Mouse (Mus musculus): Measurements from ENCODE around the gene Vps33b.
"Not testable (repeated sequence)": the region's sequence is repeated elsewhere in the genome, so short reads cannot be mapped to it uniquely, and the experiment has no call there.

Vps33b gene

DNA sequence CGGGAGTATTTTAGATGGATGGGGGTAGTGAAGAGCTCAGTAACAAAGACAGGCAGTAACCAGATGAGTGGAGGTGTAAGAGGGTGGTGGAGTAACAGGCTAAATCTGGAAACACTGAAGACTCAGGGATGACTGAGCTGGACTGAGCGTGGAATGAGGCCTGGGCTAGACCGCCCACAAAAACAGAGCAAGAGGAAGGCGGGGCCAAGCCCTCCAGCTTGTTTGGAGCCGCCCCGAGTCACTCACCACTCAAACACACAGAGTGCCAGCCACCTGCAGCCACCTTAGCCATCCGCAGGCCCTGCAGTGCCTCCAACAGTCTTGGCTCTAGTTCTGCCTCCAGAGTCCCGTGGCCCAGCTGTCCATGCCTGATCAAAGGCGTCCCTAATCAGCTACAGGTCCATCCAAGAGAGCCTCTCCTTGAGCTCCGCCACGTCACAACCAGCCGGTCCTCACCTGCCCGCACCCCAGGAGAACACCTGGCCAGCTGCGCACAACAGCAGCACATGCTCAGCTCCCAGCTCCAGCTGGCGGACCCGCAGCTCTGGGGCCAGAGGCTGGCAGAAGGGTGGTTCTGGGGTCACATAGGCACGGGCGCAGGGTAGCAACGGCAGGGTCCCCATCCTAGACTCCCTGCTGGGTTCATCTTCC lies 50.5 kb downstream of the Vps33b start:
- DNase-seq (ENCODE audit: low read depth, low spot score): no peak

DNA sequence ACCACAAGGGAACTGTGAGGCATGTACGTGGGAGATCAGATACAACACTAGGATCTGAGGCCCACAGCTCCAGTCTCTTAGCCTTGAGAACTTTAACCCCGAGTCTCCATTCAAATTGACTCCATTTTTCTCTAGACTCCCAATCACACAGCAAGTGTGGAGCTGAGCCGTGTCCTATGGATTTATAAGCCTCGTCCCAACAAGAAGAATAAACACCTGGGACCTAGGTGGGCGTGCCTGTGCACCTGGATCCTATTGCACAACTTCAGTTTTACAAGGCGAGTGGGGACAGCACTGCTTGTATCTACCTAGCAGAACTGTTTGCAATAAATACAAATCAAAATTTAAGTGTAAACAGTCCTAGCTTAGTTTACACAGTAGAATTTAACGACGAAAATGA lies 53.9 kb downstream of the Vps33b start:
- DNase-seq (ENCODE audit: low read depth, low spot score): no peak

DNA sequence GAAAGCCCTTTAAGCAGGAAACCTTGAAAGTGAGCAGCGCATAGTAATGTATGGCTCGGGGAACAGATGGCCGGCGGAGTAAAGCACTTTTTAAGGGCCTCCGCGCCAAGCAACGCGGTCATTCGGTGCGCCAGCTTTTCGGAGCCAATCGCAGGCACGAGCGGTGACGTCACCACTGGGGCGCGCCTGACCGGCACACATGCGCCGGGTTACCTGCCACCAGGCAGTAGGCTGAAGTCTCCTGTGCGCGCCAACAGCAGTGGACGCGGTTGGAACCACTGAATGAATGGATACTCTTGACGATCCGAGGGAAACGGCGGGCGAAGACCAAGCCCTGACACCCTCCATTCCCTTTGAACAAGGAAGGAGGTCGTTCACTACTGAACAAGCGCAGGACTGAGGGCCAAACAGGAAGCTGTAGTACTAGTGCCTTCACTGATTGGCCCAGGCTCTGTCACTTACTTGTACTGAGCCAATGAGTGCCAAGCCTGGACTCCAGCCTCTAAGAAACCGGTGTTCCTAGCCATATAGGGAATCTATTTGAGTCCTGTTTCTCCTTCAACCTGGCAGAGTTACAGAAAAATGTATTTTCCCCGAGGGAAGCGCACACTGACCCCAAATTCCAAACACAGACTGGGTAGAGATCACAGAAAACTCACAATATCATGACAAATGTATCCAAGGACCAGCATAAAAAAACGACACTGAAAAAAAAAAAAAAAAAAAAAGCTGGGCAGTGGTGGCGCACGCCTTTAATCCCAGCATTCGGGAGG lies 54.8 kb downstream of the Vps33b start, which contains the start of gene Rccd1:
TSS of gene Rccd1 (minus strand) at position 412 of the 773 bp plus-strand sequence.
- peak; percentile 95 for DNase-seq (ENCODE audit: low read depth, low spot score)

DNA sequence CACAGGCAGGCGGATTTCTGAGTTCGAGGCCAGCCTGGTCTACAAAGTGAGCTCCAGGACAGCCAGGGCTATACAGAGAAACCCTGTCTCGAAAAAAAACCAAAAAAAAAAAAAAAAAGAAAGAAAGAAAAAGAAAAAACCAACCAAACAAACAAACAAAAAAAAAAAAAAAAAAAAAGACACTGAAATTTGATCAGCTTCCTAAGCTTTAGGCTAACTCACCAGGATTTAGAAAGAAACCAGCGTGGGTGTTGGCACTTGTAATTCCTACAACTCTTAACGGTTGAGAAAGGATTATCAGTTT lies 55.3 kb downstream of the Vps33b start:
- DNase-seq (ENCODE audit: low read depth, low spot score): not testable (repeated sequence)

- DNase-seq (ENCODE audit: low read depth, low spot score): no peak
Measured at GRCm38 (mm10) chr7:80325292-80325868, 55.9 kb downstream of the Vps33b start.

DNA sequence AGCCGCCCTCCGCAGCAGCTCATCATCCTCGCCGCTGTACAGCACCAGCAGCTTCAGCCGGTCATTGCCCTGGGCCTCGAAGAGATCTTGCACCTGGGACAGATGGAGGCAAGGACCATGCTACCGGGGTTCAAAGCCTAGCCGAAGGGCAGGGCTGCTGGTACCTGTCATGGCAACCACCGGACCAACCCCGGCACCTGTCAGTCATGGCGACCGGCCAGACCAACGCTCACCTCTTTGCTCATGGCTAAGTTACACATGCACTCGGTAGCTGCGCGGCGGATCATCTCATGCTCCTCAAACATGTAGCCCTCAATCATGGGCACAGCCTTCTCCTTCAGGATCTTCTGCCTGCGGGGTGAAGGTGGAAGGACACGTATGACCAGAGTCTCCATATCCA lies 56.6 kb downstream of the Vps33b start:
- no peak for DNase-seq (ENCODE audit: low read depth, low spot score)

DNA sequence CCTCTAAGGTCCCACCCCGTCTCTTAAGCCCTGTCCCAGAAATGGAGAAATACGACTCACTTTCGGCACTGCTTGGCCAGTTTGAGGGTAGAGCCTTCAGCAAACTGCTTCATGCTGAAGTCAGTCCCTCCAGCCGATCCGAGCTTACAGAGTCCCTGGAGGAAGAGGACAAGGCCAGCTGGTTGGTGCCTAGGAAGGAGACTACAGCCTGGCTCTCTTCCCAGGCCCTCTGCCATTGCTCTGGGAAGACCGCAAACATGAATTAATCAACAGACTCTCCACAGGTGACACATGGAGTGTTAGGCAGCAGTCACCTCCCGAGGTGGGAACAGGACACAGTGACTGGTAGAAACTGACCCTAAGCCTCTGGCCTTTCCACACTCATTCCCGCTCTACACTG lies 60.8 kb downstream of the Vps33b start:
- no peak for DNase-seq (ENCODE audit: low read depth, low spot score)

GRCm38 (mm10) chr7:80331433-80331832 lies 62.0 kb downstream of the Vps33b start:
- DNase-seq (ENCODE audit: low read depth, low spot score): no peak

DNA sequence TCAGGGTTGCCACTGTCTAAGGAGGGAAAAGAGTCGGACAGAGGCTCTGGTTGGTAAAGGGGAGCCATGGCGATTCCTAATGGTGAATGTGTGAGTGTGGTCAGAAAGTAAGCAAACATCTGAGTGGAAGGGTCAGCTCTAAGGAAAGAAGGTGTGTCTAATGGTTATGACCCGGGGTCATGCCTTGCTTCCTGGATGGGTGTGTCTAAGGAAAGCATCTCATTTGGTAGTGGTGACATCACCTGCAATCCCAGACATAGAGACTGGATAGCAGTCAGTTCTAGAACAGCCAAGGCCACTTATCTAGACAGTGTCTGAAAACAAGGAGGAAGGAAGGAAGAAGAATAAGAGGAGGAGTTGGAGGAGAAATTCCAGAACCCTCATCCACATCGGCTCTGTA lies 65.4 kb downstream of the Vps33b start:
- no peak for DNase-seq (ENCODE audit: low read depth, low spot score)

- DNase-seq (ENCODE audit: low read depth, low spot score): no peak
Measured at GRCm38 (mm10) chr7:80336932-80337331, 67.5 kb downstream of the Vps33b start.

DNA sequence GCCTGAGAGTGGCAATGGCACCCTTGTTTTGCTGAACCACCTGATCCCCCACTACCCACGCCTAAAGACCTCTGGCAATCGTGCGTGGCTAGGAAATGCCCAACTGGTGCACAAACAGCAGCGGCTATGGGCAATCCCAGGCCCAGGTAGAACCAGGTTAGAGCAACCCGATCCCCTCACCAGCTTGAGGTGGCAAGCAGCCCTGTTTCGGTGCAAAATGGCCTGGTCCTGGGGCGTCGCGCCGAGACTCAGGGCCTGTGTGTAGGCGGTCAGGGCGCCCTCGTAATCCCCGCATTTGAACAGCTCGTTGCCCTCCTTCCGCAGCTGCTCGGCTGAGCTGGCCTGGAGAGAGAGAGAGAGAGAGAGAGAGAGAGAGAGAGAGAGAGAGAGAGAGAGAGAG lies 69.9 kb downstream of the Vps33b start:
- DNase-seq (ENCODE audit: low read depth, low spot score): peak; percentile 19

DNA sequence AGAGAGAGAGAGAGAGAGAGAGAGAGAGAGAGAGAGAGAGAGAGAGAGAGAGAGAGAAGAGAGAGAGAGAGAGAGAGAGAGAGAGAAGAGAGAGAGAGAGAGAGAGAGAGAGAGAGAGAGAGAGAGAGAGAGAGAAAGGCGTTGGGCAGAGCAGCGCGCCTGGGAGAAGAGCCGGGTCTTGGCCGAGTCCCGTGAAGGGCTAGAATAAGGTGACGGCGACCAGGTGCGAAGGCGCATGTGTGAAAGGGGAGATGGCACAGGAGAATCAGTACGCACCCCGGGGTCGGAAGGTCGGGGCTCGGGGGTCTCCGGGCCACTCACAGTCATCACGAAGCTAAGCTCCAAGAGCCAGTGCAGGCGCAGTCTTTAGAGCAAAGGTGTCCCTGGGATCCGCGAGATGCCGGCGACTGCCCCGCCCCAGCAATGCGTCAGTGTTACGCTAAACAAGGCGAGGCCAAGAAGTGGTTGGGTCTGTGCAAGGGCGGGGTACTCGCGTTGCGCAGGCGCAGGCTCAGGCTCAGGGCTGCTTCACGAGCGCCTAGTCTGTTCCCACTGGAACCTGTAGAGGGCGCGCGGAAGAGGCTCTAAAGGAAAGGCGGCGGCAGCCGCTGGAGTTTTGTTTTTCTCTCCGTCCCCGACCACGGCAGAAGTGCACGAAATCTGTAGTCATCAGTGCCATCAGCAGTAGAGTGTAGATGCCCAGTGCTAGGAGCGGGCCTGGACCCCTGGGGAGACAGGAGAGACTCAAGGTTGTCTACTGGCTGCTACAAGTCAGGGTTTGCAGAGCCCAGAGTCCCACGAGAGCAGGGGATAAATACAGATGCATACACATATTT lies 70.6 kb downstream of the Vps33b start:
- peak; percentile 98 for DNase-seq (ENCODE audit: low read depth, low spot score)

DNA sequence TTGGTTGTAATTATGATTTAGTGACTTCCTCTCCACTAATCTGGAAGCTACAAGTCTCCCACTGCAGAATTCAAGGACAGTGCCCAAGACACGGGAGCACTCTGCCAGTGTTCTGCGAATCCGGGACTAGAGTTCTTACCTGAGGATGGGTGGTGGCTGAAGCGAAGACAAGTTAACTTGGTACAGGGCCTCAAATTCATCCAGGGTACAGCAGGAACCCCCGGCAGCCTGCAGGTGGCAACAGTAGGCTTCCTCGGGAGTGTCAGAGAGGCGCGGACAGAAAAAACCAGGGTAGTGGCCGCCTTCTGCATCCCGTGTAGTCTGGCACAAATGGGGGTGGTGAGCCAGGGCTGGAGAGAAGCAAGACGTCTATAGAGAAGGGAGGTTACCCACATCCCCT lies 71.3 kb downstream of the Vps33b start, which contains the start of gene Unc45a:
TSS of gene Unc45a (minus strand) at position 213 of the 400 bp plus-strand sequence.
- peak; percentile 78 for DNase-seq (ENCODE audit: low read depth, low spot score)

All from mesoderm, embryonic 11.5 days (tissue).